Mouse (Mus musculus) intestine, embryonic 14.5 days (tissue): ENCODE measurements around the gene Zfp710. TPM values are rescaled to one million over a fixed set of nuclear protein-coding genes. Genes with fewer than 3 reads are reported as not detected.

Experiments
- ATAC-seq: fragments of 200-750 bp; cut with Nextera tagmentation; replicated peaks from 2 replicates; pipeline ENCODE4 v1.8.0; 2017; ENCODE audit warnings: low read depth, moderate number of reproducible peaks, moderate TSS enrichment, moderate library complexity; ENCODE audit not compliant: low FRiP score, low TSS enrichment
- DNase-seq: peaks from one replicate; pipeline ENCODE4 v3.0.0-alpha.2; 2018; ENCODE audit warnings: low spot score
- H3K27ac ChIP-seq: fragments of 300-500 bp; sonication (generic); 2 replicates; pipeline ENCODE4 v1.5.1; 2014; ENCODE audit warnings: low read depth, mild to moderate bottlenecking, control low read depth
- H3K27me3 ChIP-seq: fragments of 300-500 bp; sonication (generic); replicated peaks from 2 replicates; pipeline ENCODE4 v1.6.1; 2014; ENCODE audit warnings: low read length, control low read depth; ENCODE audit not compliant: control insufficient read depth, insufficient read depth
- H3K36me3 ChIP-seq: fragments of 300-500 bp; sonication (generic); 2 replicates; pipeline ENCODE4 v1.6.1; 2014; ENCODE audit warnings: low read length, control low read depth; ENCODE audit not compliant: control insufficient read depth, insufficient read depth
- H3K4me1 ChIP-seq: fragments of 300-500 bp; sonication (generic); replicated peaks from 2 replicates; pipeline ENCODE4 v1.6.1; 2014; ENCODE audit warnings: low read length, control low read depth, mixed read lengths; ENCODE audit not compliant: control insufficient read depth, insufficient read depth
- H3K4me2 ChIP-seq: fragments of 300-500 bp; sonication (generic); 2 replicates; pipeline ENCODE4 v1.6.1; 2014; ENCODE audit warnings: low read length
- H3K4me3 ChIP-seq: fragments of 300-500 bp; sonication (generic); 2 replicates; pipeline ENCODE4 v1.5.1; 2014; ENCODE audit warnings: low read depth, low read length, control low read depth, mixed read lengths
- H3K9ac ChIP-seq: fragments of 300-500 bp; sonication (generic); 2 replicates; pipeline ENCODE4 v1.6.1; 2014; ENCODE audit warnings: mild to moderate bottlenecking, low read length
- H3K9me3 ChIP-seq: fragments of 300-500 bp; sonication (generic); 2 replicates; pipeline ENCODE4 v1.6.1; 2016; ENCODE audit warnings: low read length, control low read depth; ENCODE audit not compliant: control insufficient read depth
- WGBS: fragments of 180-500 bp; shearing (Covaris S2); extraction: QIAGEN DNeasy Blood & Tissue Kit; methylation state at CpG from one replicate; pipeline ENCODE4 v1.1.7; 2014; 5-methylcytosine and 5-hydroxymethylcytosine counted together
- polyA plus RNA-seq: library from polyadenylated mRNA; unstranded; fragments of >200 nt; fragmentation: Nextera tagmentation; extraction: Ambion mirVana; gene quantifications from 2 replicates; pipeline ENCODE4 v1.2.1, GENCODE M21; 2014

The Zfp710 gene
- polyA plus RNA-seq, 1 experiment from 2014 or later = 18.9 TPM

DNA sequence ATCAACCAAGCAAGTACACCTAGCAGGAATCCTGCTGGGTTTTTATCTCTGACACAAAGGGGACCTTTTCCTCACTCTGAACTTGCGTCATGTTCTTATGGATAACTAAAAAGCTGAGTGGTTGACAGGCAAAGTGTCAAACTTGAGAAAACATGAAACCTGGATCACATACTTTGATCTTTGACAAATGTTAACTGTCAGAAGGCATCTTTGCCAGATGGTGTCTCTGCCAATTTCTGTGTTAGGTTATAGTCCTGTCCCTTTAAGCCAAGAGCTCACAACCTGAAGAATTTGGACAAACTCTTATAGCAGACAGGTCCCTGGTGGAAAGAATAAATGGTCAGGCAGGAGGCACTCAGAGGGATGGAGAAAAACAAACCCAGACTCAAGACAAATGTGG lies 113.8 kb downstream of the Zfp710 start:
- Histone ChIP-seq H3K27me3 (no peaks in the 10 kb centered on the region), H3K27ac (no peak overlapping the region), H3K4me3 (no peak overlapping the region), H3K4me1 (peaks cover 14% of the 10 kb centered on the region), H3K36me3 (no peaks in the 10 kb centered on the region), H3K9ac (no peak overlapping the region), H3K9me3 (peaks cover 13% of the 10 kb centered on the region), H3K4me2 (no peak overlapping the region)
- no peak for DNase-seq
- 77% methylated on average over 1 of the region's 1 CpGs for WGBS
- no peak for ATAC-seq

DNA sequence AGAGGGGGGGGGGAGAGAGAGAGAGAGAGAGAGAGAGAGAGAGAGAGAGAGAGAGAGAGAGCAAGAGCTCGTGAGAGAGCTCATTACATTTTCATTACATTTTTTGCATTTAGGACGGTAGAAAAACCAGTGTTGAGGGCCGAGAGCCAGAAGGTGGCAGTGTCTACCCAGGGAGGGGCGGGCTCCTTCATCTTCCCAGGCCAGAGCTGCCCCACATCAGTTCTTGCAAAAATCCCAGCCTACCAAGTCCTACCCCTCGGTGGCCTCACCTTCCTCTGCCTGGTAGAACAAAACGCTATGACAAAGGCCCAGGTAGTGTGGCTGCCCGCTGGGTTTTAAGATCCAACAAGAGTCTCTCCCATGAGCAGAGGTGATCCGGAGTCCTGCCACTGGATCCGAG lies 116.2 kb downstream of the Zfp710 start:
- H3K27ac ChIP-seq = no peak overlapping the region
- H3K36me3 ChIP-seq = no peaks in the 10 kb centered on the region
- no peaks in the 10 kb centered on the region for H3K27me3 ChIP-seq
- H3K4me3 ChIP-seq = no peak overlapping the region
- peak; percentile 87 for DNase-seq
- peaks cover 13% of the 10 kb centered on the region for H3K9me3 ChIP-seq
- 15% methylated on average over 9 of the region's 9 CpGs for WGBS
- H3K4me2 ChIP-seq = peak overlapping the region; percentile 20; the same call in 1 of the 2 replicates
- no peak overlapping the region for H3K9ac ChIP-seq
- peak; percentile 63 for ATAC-seq
- 0 out of 2 replicates have a peak, but pooled peaks cover 5% of the 10 kb centered on the region for H3K4me1 ChIP-seq

Other genes starting within 250 kb of the Zfp710 start
- 0.13 and 0.19 TPM in 2 replicates for gene Mesp1, start 231.0 kb upstream of the Zfp710 start, polyA plus RNA-seq
- 1.1 and 1.5 TPM in 2 replicates for gene Mesp2, start 214.1 kb upstream of the Zfp710 start, polyA plus RNA-seq
- 88.2 and 94.9 TPM in 2 replicates for gene Anpep, start 163.8 kb upstream of the Zfp710 start, polyA plus RNA-seq
- 30.0 and 30.9 TPM in 2 replicates for gene Ap3s2, start 104.2 kb upstream of the Zfp710 start, polyA plus RNA-seq
- gene Arpin, start 89.5 kb upstream of the Zfp710 start, polyA plus RNA-seq = 46.7 and 51.0 TPM in 2 replicates
- gene Idh2, start 90.6 kb downstream of the Zfp710 start, polyA plus RNA-seq = 603 and 627 TPM in 2 replicates
- 15.1 and 15.9 TPM in 2 replicates for gene Sema4b, start 162.0 kb downstream of the Zfp710 start, polyA plus RNA-seq
- gene Cib1, start 208.0 kb downstream of the Zfp710 start, polyA plus RNA-seq = 129 and 156 TPM in 2 replicates
- 4.4 and 4.5 TPM in 2 replicates for gene Gdpgp1, start 208.1 kb downstream of the Zfp710 start, polyA plus RNA-seq
- 0.56 and 0.66 TPM in 2 replicates for gene Ttll13, start 221.6 kb downstream of the Zfp710 start, polyA plus RNA-seq
- gene Ngrn, start 236.4 kb downstream of the Zfp710 start, polyA plus RNA-seq = 51.1 and 51.4 TPM in 2 replicates
- 11.4 and 16.6 TPM in 2 replicates for gene Vps33b, start 244.8 kb downstream of the Zfp710 start, polyA plus RNA-seq